Mouse (Mus musculus): ENCODE data around the gene Adgra1.

Adgra1 gene

DNA sequence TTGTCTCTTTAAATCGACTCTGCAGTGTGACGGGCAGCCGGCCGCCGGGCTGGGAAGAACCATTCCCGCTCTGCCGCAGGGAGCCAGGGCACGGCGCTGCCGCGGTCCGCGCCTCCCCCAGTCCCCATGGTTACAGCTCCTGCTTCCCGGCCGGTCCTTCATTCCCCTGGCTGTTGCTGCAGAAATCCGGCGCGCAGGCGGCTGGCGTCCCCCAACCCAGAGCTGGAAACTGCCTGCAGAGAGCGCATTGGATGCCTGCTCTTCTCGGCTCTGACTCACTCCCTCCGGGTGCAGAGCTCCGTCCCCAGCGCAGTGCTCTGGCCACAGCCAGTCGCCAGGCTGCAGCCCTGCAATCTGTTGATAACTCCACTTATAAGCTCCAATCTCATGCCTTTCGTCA, at the start of gene Adgra1:
Gene Adgra1, plus strand, starts transcription at position 139 of the 400 bp plus-strand sequence.
- DNase-seq (ENCODE audit: low spot score in 2 of 2) = no peak

DNA sequence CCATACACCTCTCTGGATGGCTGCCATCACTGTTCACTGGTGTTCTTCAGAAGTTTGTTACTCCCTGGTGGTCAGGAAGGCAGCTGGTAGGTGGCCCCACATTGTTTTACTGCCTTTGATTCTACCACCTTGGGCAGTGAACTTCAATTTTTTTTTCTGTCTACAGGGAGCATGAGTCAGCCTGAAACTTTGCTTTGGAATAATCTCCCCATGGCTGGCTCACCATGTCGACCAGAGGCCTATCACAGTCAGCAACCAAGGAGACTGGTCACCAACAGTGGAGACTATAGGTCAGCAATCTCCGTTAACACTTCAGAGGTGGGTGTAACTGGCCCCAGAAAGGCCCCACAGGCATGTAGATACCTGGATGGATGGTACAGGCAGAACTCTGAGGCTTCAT, 46.6 kb upstream of the Adgra1 start:
- DNase-seq (ENCODE audit: low spot score in 2 of 2) = no peak

DNA sequence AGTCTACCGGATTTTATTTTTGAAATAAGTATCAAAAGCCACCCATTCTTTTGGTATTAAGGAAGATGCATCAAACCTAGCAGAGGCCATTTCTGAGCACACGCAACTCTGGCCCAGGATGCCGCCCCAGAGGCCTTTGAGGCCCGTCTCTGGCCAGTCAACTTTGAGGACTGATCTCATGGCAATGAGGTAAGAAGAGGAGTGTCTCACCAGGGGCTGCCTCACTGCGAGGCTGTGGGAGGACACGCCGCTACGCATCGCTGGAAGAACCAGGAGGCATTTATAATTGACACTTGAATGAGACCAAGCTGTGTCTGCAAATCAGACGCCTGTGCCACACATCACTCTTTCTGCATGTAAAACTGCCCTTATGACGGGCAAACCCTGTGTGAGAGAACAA, 45.0 kb upstream of the Adgra1 start:
- DNase-seq (ENCODE audit: low spot score in 2 of 2) = no peak

DNA sequence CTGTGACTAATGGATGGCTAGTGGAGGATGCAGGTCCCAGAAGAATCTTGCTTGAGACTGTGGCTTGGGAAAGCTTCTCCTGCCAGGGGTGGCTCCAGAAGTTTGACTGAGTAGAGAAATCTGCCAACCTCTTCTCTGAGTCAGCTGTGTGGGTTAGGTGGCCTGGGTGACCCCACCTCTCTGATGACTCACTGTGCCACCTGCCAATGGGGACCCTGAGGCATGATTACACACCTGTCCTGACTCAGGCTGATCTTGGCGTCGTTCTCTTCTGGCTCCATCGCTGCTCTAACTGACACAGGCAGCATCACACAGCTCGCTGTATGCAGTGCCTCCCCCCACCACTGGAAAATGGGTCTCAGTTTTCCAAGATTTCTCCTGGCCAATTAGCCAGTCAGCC, 44.3 kb upstream of the Adgra1 start:
- DNase-seq (ENCODE audit: low spot score in 2 of 2) = no peak

DNA sequence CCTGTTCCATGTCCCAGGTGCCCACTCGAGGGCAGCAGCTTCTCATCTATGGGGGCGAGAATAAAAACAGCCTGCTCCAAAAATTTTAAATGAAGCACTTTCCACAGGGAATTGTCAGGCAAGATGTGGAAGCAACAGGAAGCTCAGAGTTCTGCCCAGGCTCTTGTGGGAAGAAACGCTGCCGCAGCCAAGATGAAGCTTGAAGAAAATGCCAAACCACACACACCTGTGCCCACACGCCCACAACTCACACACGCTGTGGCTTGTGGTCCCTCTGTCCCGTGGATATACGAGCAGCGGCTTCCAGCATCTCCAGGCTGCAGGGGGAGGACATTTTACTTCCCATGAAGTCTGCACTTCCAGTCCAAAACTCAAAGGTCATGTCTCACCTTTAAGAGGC, 42.4 kb upstream of the Adgra1 start:
- no peak for DNase-seq (ENCODE audit: low spot score in 2 of 2)

- no peak for DNase-seq (ENCODE audit: low spot score in 2 of 2)
Measured at GRCm38 (mm10) chr7:139795004-139795605, 38.9 kb upstream of the Adgra1 start.

- no peak for DNase-seq (ENCODE audit: low spot score in 2 of 2)
Measured at GRCm38 (mm10) chr7:139797186-139798109, 36.5 kb upstream of the Adgra1 start.

DNA sequence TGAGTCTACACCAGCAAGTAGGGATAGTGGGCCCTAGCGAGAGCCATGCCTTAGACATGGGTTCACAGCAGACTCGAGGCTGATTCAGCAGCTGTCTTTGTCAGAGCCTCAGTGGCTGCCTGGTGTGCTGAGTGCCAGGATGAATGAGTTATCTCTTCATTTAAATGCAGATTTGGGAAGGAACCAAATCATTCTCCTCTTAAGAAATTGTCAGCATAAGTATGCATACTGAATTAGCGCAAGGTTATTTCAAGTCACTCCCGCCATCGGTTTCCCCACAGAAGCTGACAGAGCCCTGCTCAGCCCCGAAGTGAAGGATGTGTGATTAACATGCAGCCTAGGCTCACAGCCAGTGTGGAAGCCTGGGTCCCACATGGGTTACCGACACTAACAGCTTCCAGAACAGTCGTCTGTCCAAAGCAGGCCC, 27.8 kb upstream of the Adgra1 start:
- no peak for DNase-seq (ENCODE audit: low spot score in 2 of 2)

GRCm38 (mm10) chr7:139810036-139810435, 23.9 kb upstream of the Adgra1 start:
- no peak for DNase-seq (ENCODE audit: low spot score in 2 of 2)

- DNase-seq (ENCODE audit: low spot score in 2 of 2) = no peak
Measured at GRCm38 (mm10) chr7:139811706-139812105, 22.3 kb upstream of the Adgra1 start.

DNA sequence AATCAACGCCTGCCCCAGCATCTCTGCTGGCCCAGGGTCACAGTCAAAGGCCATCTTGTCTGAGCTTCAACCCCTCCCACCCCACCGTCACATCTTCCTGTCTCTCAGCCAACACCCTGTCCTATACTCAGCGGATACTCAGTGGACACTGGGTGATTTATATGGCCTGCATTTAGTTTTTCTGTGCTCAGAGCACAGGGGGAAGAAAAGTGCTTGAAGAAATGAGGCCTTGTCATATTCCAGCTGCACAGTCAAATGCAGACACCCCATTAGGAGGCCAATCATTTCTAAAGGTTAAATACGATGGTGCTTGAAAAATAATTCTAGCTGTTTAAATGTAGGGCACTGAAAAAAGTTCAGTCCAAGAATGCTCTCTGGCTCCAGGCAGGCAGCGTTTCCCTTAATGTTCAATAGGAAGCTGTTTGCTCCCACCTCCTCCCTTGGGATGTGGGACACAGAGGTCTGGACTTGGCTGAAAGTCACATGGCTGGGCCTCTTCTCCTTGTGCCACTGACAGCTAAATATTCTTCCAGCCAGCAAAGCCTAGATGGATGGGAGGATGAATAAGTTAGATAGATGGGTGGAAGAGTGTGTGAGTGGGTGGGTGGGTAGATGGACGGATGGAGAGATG, 20.3 kb upstream of the Adgra1 start:
- DNase-seq (ENCODE audit: low spot score in 2 of 2) = no peak

DNA sequence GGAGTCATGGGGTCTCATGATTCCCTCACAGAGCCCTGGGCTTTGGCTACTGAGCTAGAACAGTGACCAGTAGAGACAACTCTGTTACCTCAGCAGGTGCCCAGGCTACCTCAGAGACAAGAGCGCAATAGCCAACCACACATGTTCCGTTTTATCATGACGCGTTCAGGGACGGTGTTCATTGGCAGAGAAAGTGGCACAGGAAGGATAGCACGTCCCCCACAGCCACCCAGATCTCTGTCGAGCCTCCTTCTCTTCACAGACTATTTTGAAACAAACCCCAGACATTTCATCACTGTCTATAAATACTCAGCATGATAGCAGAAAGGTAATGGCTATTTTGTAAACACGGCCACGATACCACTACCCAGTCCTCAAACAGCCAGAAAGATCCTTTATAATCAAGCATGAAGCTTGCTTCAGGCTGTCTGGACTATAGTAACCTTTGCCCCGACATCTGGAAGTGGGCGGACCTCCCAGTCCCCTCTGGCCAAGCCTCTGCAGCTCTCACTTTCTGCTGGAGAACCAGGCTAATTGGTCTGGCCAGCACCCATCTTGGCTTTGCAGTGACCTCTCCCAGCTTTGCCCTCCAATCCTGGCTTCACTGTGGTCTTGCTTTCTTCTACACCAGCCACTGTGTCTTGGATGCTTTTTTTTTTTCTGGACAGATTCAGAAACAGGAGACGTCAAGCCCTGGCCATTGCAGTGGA, 11.5 kb upstream of the Adgra1 start:
- no peak for DNase-seq (ENCODE audit: low spot score in 2 of 2)

DNA sequence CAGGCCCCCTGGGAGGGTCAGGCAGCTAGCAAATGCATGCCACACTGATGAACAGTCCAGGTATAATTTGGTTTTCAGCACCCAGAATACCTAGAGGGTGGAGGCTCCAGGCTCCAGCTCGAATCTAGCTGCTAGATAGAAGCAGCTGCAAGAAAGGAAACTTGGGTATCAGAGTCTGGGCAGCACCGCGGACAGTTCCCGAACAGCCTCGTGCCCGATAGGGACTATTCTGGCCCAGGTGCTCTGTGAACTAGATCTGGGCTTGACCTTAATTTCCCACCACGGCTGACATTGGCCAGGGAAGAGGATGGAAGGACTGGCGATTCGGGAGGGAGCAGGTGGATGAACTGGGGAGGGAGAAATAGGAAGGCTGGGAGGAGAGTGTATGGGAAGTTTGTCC, 6.3 kb upstream of the Adgra1 start:
- no peak for DNase-seq (ENCODE audit: low spot score in 2 of 2)

DNA sequence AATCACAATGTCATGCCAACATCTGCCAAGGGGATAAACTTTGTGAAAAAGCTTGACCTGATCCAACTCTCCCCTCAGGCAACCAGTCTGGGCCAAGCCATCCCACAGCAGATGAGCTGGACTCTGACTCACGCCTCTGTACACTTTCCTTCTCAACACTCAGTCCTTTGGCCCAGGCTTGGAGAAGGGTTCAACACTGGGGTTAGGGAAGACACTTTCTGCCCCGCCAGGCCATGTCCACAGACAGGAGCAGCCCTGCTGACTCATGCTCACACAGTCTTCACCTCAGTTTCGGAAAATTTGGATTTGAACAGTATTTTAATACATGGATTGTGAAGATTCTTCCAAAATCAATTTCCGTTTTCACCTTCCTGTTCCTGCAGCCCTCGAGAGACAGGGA, 442 bp upstream of the Adgra1 start:
- no peak for DNase-seq (ENCODE audit: low spot score in 2 of 2)

GRCm38 (mm10) chr7:139835140-139836131, 1.5 kb downstream of the Adgra1 start:
- no peak for DNase-seq (ENCODE audit: low spot score in 2 of 2)

- DNase-seq (ENCODE audit: low spot score in 2 of 2) = no peak
Measured at GRCm38 (mm10) chr7:139840443-139841168, 6.6 kb downstream of the Adgra1 start.

- DNase-seq (ENCODE audit: low spot score in 2 of 2) = no peak
Measured at GRCm38 (mm10) chr7:139842397-139842796, 8.4 kb downstream of the Adgra1 start.

DNA sequence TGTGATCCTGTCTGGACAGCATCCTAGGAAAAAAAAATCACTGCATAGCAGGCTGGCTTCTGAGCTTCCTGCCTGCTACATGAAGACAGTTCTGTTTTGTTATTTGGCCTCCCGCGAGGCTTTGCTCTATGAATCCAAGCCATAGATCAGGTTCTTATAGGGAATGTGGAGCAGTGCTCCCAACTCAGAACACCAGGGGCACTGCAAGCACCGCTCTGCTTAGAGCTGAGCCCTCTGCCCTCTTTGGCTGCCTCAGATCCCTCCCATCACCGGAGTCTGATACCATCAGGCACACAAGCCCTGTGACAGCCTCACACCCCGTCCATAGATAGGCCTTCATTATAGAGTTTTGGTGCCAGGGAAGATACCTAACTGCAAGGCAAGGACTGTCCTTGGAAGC, 9.2 kb downstream of the Adgra1 start:
- DNase-seq (ENCODE audit: low spot score in 2 of 2) = no peak

DNA sequence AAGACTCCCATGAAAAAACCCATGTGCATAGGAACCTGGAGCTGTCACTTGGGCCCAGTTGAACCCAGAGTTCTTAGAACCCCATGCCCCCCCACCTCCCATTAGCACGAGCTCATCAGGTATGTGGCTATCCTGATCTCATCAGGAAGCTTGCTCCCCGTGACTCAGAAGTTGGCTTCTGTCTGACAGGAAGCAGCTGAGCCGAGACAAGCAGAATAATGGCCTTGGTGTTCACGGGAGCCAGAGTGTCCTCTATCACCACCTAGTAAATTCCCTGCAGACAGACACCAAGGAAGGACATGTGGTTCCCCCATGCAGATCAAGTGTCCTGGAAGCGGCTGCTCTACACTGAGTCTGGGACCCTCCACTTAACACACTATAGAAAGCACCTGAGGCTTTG, 9.8 kb downstream of the Adgra1 start:
- no peak for DNase-seq (ENCODE audit: low spot score in 2 of 2)

DNA sequence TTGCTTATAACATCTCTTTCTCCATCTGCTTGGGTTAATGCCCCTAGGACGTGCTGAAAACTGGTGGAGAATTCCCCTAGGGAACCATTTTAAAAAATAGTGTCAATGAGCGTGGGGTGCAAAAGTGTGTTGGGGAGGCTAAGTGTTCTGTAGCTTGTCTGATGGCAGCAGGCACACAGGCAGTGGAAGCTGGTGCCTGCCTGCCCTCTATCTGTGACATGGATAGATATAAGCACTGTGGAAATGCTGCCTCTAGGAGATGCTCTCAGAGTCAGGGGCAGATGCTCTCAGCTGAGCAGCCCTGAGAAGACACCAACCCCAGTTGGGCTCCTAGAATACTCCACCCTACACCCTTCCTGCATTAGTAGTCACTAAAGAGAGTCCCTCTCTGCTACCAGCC, 11.1 kb downstream of the Adgra1 start:
- no peak for DNase-seq (ENCODE audit: low spot score in 2 of 2)

Data from spleen, postnatal 36 days (tissue).